Mouse (Mus musculus): ENCODE results near the gene Micall1. TPM values are rescaled to one million over a fixed set of nuclear protein-coding genes. Genes with fewer than 3 reads are reported as not detected.

Micall1 gene
- polyA plus RNA-seq, 1 experiment from 2014 or later: 7.2 TPM

- ATAC-seq (ENCODE audit: low FRiP score, low TSS enrichment): no peak
- Histone ChIP-seq H3K27me3 (ENCODE audit: control insufficient read depth, insufficient read depth, low read length) (no peaks in the 10 kb centered on the region), H3K4me2 (replicated peaks; ENCODE audit: low read depth, low read length) (no peak overlapping the region)
Observed at GRCm38 (mm10) chr15:79131442-79131841, 22.7 kb downstream of the Micall1 start.

GRCm38 (mm10) chr15:79133191-79133661 lies 24.5 kb downstream of the Micall1 start:
- 0 out of 2 replicates have a peak, but pooled peaks cover 2% of the 10 kb centered on the region for H3K4me1 ChIP-seq (ENCODE audit: control insufficient read depth, insufficient read depth, low read length)
- no peaks in the 10 kb centered on the region for H3K27me3 ChIP-seq (ENCODE audit: control insufficient read depth, insufficient read depth, low read length)
- H3K4me2 ChIP-seq (replicated peaks; ENCODE audit: low read depth, low read length): no peak overlapping the region
- WGBS: 75% methylated on average over 6 of the region's 6 CpGs
- peaks cover 35% of the 10 kb centered on the region for H3K36me3 ChIP-seq (ENCODE audit: control insufficient read depth, insufficient read depth, low read length)
- no peak overlapping the region for H3K27ac ChIP-seq (ENCODE audit: low read depth, low read length)
- H3K9me3 ChIP-seq (ENCODE audit: control insufficient read depth, low read length): no peaks in the 10 kb centered on the region; the same call in 1 of the 2 replicates
- no peak overlapping the region for H3K9ac ChIP-seq (ENCODE audit: low read depth, low read length)
- no peak for ATAC-seq (ENCODE audit: low FRiP score, low TSS enrichment)
- H3K4me3 ChIP-seq (ENCODE audit: low read length): no peak overlapping the region

More at GRCm38 (mm10) chr15:79131442-79131841, 22.7 kb downstream of the Micall1 start:
- 69% methylated on average over 7 of the region's 7 CpGs for WGBS
- H3K4me1 ChIP-seq (ENCODE audit: control insufficient read depth, insufficient read depth, low read length): 0 out of 2 replicates have a peak, but pooled peaks cover 2% of the 10 kb centered on the region
- no peak overlapping the region for H3K27ac ChIP-seq (ENCODE audit: low read depth, low read length)
- H3K4me3 ChIP-seq (ENCODE audit: low read length): no peak overlapping the region
- H3K9ac ChIP-seq (ENCODE audit: low read depth, low read length): no peak overlapping the region
- H3K36me3 ChIP-seq (ENCODE audit: control insufficient read depth, insufficient read depth, low read length): peaks cover 50% of the 10 kb centered on the region
- no peaks in the 10 kb centered on the region; the same call in 1 of the 2 replicates for H3K9me3 ChIP-seq (ENCODE audit: control insufficient read depth, low read length)

GRCm38 (mm10) chr15:79134496-79135270 lies 26.0 kb downstream of the Micall1 start:
- WGBS: 86% methylated on average over 9 of the region's 9 CpGs

GRCm38 (mm10) chr15:79135332-79135731 lies 26.6 kb downstream of the Micall1 start:
- WGBS: 73% methylated on average over 9 of the region's 9 CpGs
- Histone ChIP-seq H3K4me2 (replicated peaks; ENCODE audit: low read depth, low read length) (no peak overlapping the region), H3K27ac (ENCODE audit: low read depth, low read length) (no peak overlapping the region; the same call in 1 of the 2 replicates), H3K4me1 (ENCODE audit: control insufficient read depth, insufficient read depth, low read length) (0 out of 2 replicates have a peak, but pooled peaks cover 2% of the 10 kb centered on the region), H3K9me3 (ENCODE audit: control insufficient read depth, low read length) (no peaks in the 10 kb centered on the region), H3K9ac (ENCODE audit: low read depth, low read length) (no peak overlapping the region), H3K4me3 (ENCODE audit: low read length) (no peak overlapping the region), H3K36me3 (ENCODE audit: control insufficient read depth, insufficient read depth, low read length) (peaks cover 25% of the 10 kb centered on the region), H3K27me3 (ENCODE audit: control insufficient read depth, insufficient read depth, low read length) (no peaks in the 10 kb centered on the region)
- ATAC-seq (ENCODE audit: low FRiP score, low TSS enrichment): no peak; the same call in 1 of the 2 replicates

More at GRCm38 (mm10) chr15:79134496-79135270, 26.0 kb downstream of the Micall1 start:
- no peak overlapping the region for H3K4me2 ChIP-seq (replicated peaks; ENCODE audit: low read depth, low read length)
- ATAC-seq (ENCODE audit: low FRiP score, low TSS enrichment): no peak
- H3K9me3 ChIP-seq (ENCODE audit: control insufficient read depth, low read length): no peaks in the 10 kb centered on the region
- no peak overlapping the region for H3K9ac ChIP-seq (ENCODE audit: low read depth, low read length)
- 0 out of 2 replicates have a peak, but pooled peaks cover 2% of the 10 kb centered on the region for H3K4me1 ChIP-seq (ENCODE audit: control insufficient read depth, insufficient read depth, low read length)
- no peak overlapping the region for H3K4me3 ChIP-seq (ENCODE audit: low read length)
- no peak overlapping the region; the same call in 1 of the 2 replicates for H3K27ac ChIP-seq (ENCODE audit: low read depth, low read length)
- H3K27me3 ChIP-seq (ENCODE audit: control insufficient read depth, insufficient read depth, low read length): no peaks in the 10 kb centered on the region
- peaks cover 31% of the 10 kb centered on the region for H3K36me3 ChIP-seq (ENCODE audit: control insufficient read depth, insufficient read depth, low read length)

- Histone ChIP-seq H3K36me3 (ENCODE audit: control insufficient read depth, insufficient read depth, low read length) (peaks cover 23% of the 10 kb centered on the region), H3K9me3 (ENCODE audit: control insufficient read depth, low read length) (no peaks in the 10 kb centered on the region), H3K9ac (ENCODE audit: low read depth, low read length) (no peak overlapping the region), H3K4me1 (ENCODE audit: control insufficient read depth, insufficient read depth, low read length) (0 out of 2 replicates have a peak, but pooled peaks cover 2% of the 10 kb centered on the region), H3K4me3 (ENCODE audit: low read length) (no peak overlapping the region), H3K27me3 (ENCODE audit: control insufficient read depth, insufficient read depth, low read length) (no peaks in the 10 kb centered on the region), H3K27ac (ENCODE audit: low read depth, low read length) (no peak overlapping the region), H3K4me2 (replicated peaks; ENCODE audit: low read depth, low read length) (no peak overlapping the region)
- 58% methylated on average over 11 of the region's 11 CpGs for WGBS
- peak; percentile 33; the same call in 1 of the 2 replicates for ATAC-seq (ENCODE audit: low FRiP score, low TSS enrichment)
Observed at GRCm38 (mm10) chr15:79135783-79136575, 27.3 kb downstream of the Micall1 start.

- no peaks in the 10 kb centered on the region for H3K27me3 ChIP-seq (ENCODE audit: control insufficient read depth, insufficient read depth, low read length)
- H3K4me3 ChIP-seq (ENCODE audit: low read length): no peak overlapping the region
- peaks cover 13% of the 10 kb centered on the region for H3K4me1 ChIP-seq (ENCODE audit: control insufficient read depth, insufficient read depth, low read length)
- H3K36me3 ChIP-seq (ENCODE audit: control insufficient read depth, insufficient read depth, low read length): peaks cover 6% of the 10 kb centered on the region
- H3K9ac ChIP-seq (ENCODE audit: low read depth, low read length): no peak overlapping the region
- ATAC-seq (ENCODE audit: low FRiP score, low TSS enrichment): no peak
- no peak overlapping the region for H3K27ac ChIP-seq (ENCODE audit: low read depth, low read length)
- WGBS: 62% methylated on average over 10 of the region's 10 CpGs
- H3K9me3 ChIP-seq (ENCODE audit: control insufficient read depth, low read length): no peaks in the 10 kb centered on the region
- H3K4me2 ChIP-seq (replicated peaks; ENCODE audit: low read depth, low read length): no peak overlapping the region
Observed at GRCm38 (mm10) chr15:79139640-79140039, 30.9 kb downstream of the Micall1 start.

GRCm38 (mm10) chr15:79140866-79141565 lies 32.3 kb downstream of the Micall1 start, which contains the start of the genes Polr2f and 1700088E04Rik:
Polr2f (plus strand) TSS chr15:79141009.
1700088E04Rik (minus strand) TSS chr15:79141253.
- Histone ChIP-seq H3K4me2 (replicated peaks; ENCODE audit: low read depth, low read length) (peak within 1 kb of the TSS; percentile 67), H3K27me3 (ENCODE audit: control insufficient read depth, insufficient read depth, low read length) (no peaks in the 10 kb centered on the region), H3K9me3 (ENCODE audit: control insufficient read depth, low read length) (no peaks in the 10 kb centered on the region), H3K9ac (ENCODE audit: low read depth, low read length) (peak within 1 kb of the TSS; percentile 75), H3K36me3 (ENCODE audit: control insufficient read depth, insufficient read depth, low read length) (peaks cover 20% of the 10 kb centered on the region), H3K27ac (ENCODE audit: low read depth, low read length) (no peak within 1 kb of the TSS), H3K4me1 (ENCODE audit: control insufficient read depth, insufficient read depth, low read length) (peaks cover 10% of the 10 kb centered on the region), H3K4me3 (ENCODE audit: low read length) (peak within 1 kb of the TSS; percentile 97)
- ATAC-seq (ENCODE audit: low FRiP score, low TSS enrichment): peak; percentile 90
- WGBS: under 1% methylated on average over 57 of the region's 57 CpGs

- H3K4me3 ChIP-seq (ENCODE audit: low read length): peak overlapping the region; percentile 97
- H3K36me3 ChIP-seq (ENCODE audit: control insufficient read depth, insufficient read depth, low read length): peaks cover 25% of the 10 kb centered on the region
- 2% methylated on average over 7 of the region's 7 CpGs for WGBS
- H3K4me1 ChIP-seq (ENCODE audit: control insufficient read depth, insufficient read depth, low read length): peaks cover 10% of the 10 kb centered on the region
- peak overlapping the region; percentile 67 for H3K4me2 ChIP-seq (replicated peaks; ENCODE audit: low read depth, low read length)
- H3K27ac ChIP-seq (ENCODE audit: low read depth, low read length): no peak overlapping the region
- H3K9ac ChIP-seq (ENCODE audit: low read depth, low read length): peak overlapping the region; percentile 75
- no peaks in the 10 kb centered on the region for H3K9me3 ChIP-seq (ENCODE audit: control insufficient read depth, low read length)
- peak; percentile 16 for ATAC-seq (ENCODE audit: low FRiP score, low TSS enrichment)
- H3K27me3 ChIP-seq (ENCODE audit: control insufficient read depth, insufficient read depth, low read length): no peaks in the 10 kb centered on the region
Observed at GRCm38 (mm10) chr15:79141566-79141917, 32.8 kb downstream of the Micall1 start.
